ENCODE assay signal across 19 mouse cellular contexts in the genomic region with DNA sequence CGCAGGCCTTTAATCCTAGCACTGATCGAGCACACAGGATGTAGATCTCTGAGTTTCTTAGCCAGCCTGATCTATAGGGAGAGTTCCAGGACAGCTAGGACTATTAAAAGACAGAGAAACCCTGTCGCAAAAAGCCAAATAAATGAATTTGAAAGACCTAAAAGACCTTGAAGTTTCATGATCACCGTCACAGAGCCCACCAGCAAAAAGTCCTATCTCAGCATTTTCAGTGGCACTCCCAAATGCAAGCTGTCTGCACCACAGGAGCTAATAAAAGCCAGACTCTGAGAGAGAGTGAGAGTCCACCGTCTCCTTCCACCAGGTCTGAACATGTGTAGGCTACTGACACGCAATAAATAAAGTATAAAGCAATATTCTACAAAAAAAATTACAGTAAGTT. TPM values are rescaled to one million over a fixed set of nuclear protein-coding genes. Genes with fewer than 3 reads are reported as not detected.
DNase-seq lines count a peak whose midpoint lies in the region; ATAC-seq and TF ChIP-seq lines count a peak whose summit lies in the region.
"Had no signal": no experiment of that assay in that cellular context is flagged by ENCODE, and none has a peak within 500 bp of the region (broad histone marks: within the 10 kb centered on the region; RNA-seq: fewer than 3 reads in every experiment).

No protein-coding gene starts in this region.

- 0 out of 2 replicates have a peak overlapping the region, but pooled peaks have one; percentile 56 for H3K27ac ChIP-seq in heart, embryonic 10.5 days
- H3K27ac ChIP-seq in heart, embryonic 14.5 days (replicated peaks in 1 of 2; ENCODE audit: control insufficient read depth in 1 of 2, insufficient read depth in 1 of 2, low read depth in 2 of 2, low read length in 2 of 2) = peak overlapping the region; percentile 49 to 60; a peak in 2 of 4 replicates
- H3K27ac ChIP-seq in liver, embryonic 12.5 days = peak overlapping the region; percentile 15; the same call in 1 of the 2 replicates
- H3K27ac ChIP-seq in liver, embryonic 11.5 days (ENCODE audit: low read depth, low read length) = no peak overlapping the region
- no peak overlapping the region for H3K27ac ChIP-seq in ES-E14 (ENCODE audit: insufficient read depth, low read depth, low read length, poor library complexity, severe bottlenecking)
- H3K27ac ChIP-seq: embryonic facial prominence, embryonic 15.5 days; forebrain, embryonic 15.5 days; hindbrain, embryonic 13.5 days; intestine, embryonic 15.5 days had no signal

- no peak overlapping the region for H3K4me3 ChIP-seq in heart, embryonic 10.5 days
- H3K4me3 ChIP-seq in heart, embryonic 14.5 days (ENCODE audit: control insufficient read depth in 1 of 2, insufficient read depth in 1 of 2, low read depth in 1 of 2, low read length in 2 of 2) = no peak overlapping the region
- H3K4me3 ChIP-seq in liver, embryonic 12.5 days = no peak overlapping the region
- no peak overlapping the region for H3K4me3 ChIP-seq in liver, embryonic 11.5 days (ENCODE audit: low read depth, low read length)
- H3K4me3 ChIP-seq in ES-E14 (ENCODE audit: insufficient read depth in 1 of 2, low read depth in 1 of 2, low read length in 2 of 2, poor library complexity in 1 of 2, severe bottlenecking in 1 of 2) = no peak overlapping the region
- H3K4me3 ChIP-seq: embryonic facial prominence, embryonic 15.5 days; forebrain, embryonic 15.5 days; hindbrain, embryonic 13.5 days; intestine, embryonic 15.5 days had no signal

- H3K9me3 ChIP-seq in heart, embryonic 10.5 days = no peaks in the 10 kb centered on the region
- no peaks in the 10 kb centered on the region for H3K9me3 ChIP-seq in heart, embryonic 14.5 days (ENCODE audit: control insufficient read depth, low read length)
- no peaks in the 10 kb centered on the region for H3K9me3 ChIP-seq in liver, embryonic 12.5 days (replicated peaks)
- H3K9me3 ChIP-seq in liver, embryonic 11.5 days (ENCODE audit: control insufficient read depth, low read length) = no peaks in the 10 kb centered on the region
- no peaks in the 10 kb centered on the region for H3K9me3 ChIP-seq in ES-E14 (ENCODE audit: control insufficient read depth, insufficient read depth, low read depth, low read length)
- H3K9me3 ChIP-seq: embryonic facial prominence, embryonic 15.5 days; forebrain, embryonic 15.5 days; hindbrain, embryonic 13.5 days; intestine, embryonic 15.5 days had no signal

- intact Hi-C loops in heart, postnatal 14 days (cut with DNase I) = no loop called here
- intact Hi-C loops in heart, postnatal 36 days (cut with DNase I) = no loop called here

- H3K27me3 ChIP-seq in heart, embryonic 10.5 days (ENCODE audit: insufficient read depth, poor library complexity, severe bottlenecking) = no peaks in the 10 kb centered on the region
- no peaks in the 10 kb centered on the region for H3K27me3 ChIP-seq in heart, embryonic 14.5 days (ENCODE audit: control insufficient read depth, insufficient read depth, low read length)
- no peaks in the 10 kb centered on the region for H3K27me3 ChIP-seq in liver, embryonic 12.5 days (replicated peaks)
- no peaks in the 10 kb centered on the region for H3K27me3 ChIP-seq in liver, embryonic 11.5 days (replicated peaks; ENCODE audit: control insufficient read depth, insufficient read depth, low read length)
- H3K27me3 ChIP-seq: embryonic facial prominence, embryonic 15.5 days; forebrain, embryonic 15.5 days; hindbrain, embryonic 13.5 days; intestine, embryonic 15.5 days had no signal

- H3K4me1 ChIP-seq in heart, embryonic 10.5 days = peaks cover 59% of the 10 kb centered on the region
- peaks cover 21 to 35% of the 10 kb centered on the region in 2 experiments for H3K4me1 ChIP-seq in heart, embryonic 14.5 days (ENCODE audit: control insufficient read depth in 2 of 2, insufficient read depth in 2 of 2, low read length in 2 of 2)
- H3K4me1 ChIP-seq in liver, embryonic 12.5 days = peaks cover 84% of the 10 kb centered on the region
- peaks cover 44% of the 10 kb centered on the region for H3K4me1 ChIP-seq in liver, embryonic 11.5 days (replicated peaks; ENCODE audit: control insufficient read depth, insufficient read depth, low read length)
- H3K4me1 ChIP-seq in ES-E14 (ENCODE audit: control insufficient read depth in 2 of 2, insufficient read depth in 2 of 2, low read length in 2 of 2, poor library complexity in 1 of 2) = peaks cover 13 to 36% of the 10 kb centered on the region in 2 experiments

- H3K9ac ChIP-seq in heart, embryonic 14.5 days (ENCODE audit: low read length) = peak overlapping the region; percentile 13; the same call in 1 of the 2 replicates
- no peak overlapping the region for H3K9ac ChIP-seq in liver, embryonic 12.5 days
- no peak overlapping the region for H3K9ac ChIP-seq in liver, embryonic 11.5 days (ENCODE audit: low read depth, low read length)
- no peak overlapping the region for H3K9ac ChIP-seq in ES-E14 (ENCODE audit: insufficient read depth, low read depth, low read length, poor library complexity, severe bottlenecking)
- H3K9ac ChIP-seq: embryonic facial prominence, embryonic 15.5 days; forebrain, embryonic 15.5 days; hindbrain, embryonic 13.5 days; intestine, embryonic 15.5 days had no signal

- in situ Hi-C loops in ES-E14 (cut with MboI; ENCODE audit: low sequenced_read_pairs in 2 of 2, unreplicated experiment in 2 of 2) = no loop called here

- no peak for ATAC-seq in heart, embryonic 14.5 days (ENCODE audit: insufficient number of reproducible peaks, insufficient read depth, low FRiP score, low read depth)
- no peak for ATAC-seq in liver, embryonic 12.5 days
- no peak for ATAC-seq in liver, embryonic 11.5 days (replicated peaks; ENCODE audit: low FRiP score)
- ATAC-seq: forebrain, embryonic 15.5 days; intestine, embryonic 15.5 days had no signal

- WGBS in heart, embryonic 10.5 days = 68% methylated on average over 6 of the region's 6 CpGs
- WGBS in heart, embryonic 14.5 days = 60% methylated on average over 6 of the region's 6 CpGs
- WGBS in liver, embryonic 12.5 days (ENCODE audit: insufficient replicate concordance) = 79% methylated on average over 6 of the region's 6 CpGs
- 83% methylated on average over 6 of the region's 6 CpGs for WGBS in liver, embryonic 11.5 days

- DNase-seq in heart, embryonic 10.5 days (ENCODE audit: low spot score) = no peak
- DNase-seq in heart, postnatal 14 days = no peak
- no peak for DNase-seq in heart, postnatal 36 days
- DNase-seq in liver, embryonic 11.5 days (ENCODE audit: low spot score) = no peak
- DNase-seq in ES-E14 (ENCODE audit: low read depth, low spot score) = no peak
- DNase-seq in layer of hippocampus, postnatal 10 days (ENCODE audit: low spot score in 2 of 2) = no peak
- DNase-seq: adrenal gland, postnatal 10 days; cerebellum, adult 11 months; cerebellum, adult 8-10 months; cerebellum, postnatal 14 days; embryo, embryonic 11 days; gastrocnemius, postnatal 36 days; kidney, adult 18-20 months had no signal

- 0 out of 2 replicates have a peak, but pooled peaks cover 6% of the 10 kb centered on the region for H3K36me3 ChIP-seq in heart, embryonic 10.5 days
- no peaks in the 10 kb centered on the region for H3K36me3 ChIP-seq in heart, embryonic 14.5 days (ENCODE audit: control insufficient read depth, insufficient read depth, low read length)
- H3K36me3 ChIP-seq in liver, embryonic 12.5 days = peaks cover 17% of the 10 kb centered on the region
- no peaks in the 10 kb centered on the region for H3K36me3 ChIP-seq in liver, embryonic 11.5 days (ENCODE audit: control insufficient read depth, insufficient read depth, low read length)
- peaks cover 12% of the 10 kb centered on the region for H3K36me3 ChIP-seq in ES-E14 (ENCODE audit: control insufficient read depth, insufficient read depth, low read length, poor library complexity, severe bottlenecking)
- H3K36me3 ChIP-seq: embryonic facial prominence, embryonic 15.5 days; forebrain, embryonic 15.5 days; intestine, embryonic 15.5 days had no signal

- no peak overlapping the region for H3K4me2 ChIP-seq in heart, embryonic 14.5 days (ENCODE audit: low read length)
- H3K4me2 ChIP-seq in liver, embryonic 12.5 days = no peak overlapping the region
- no peak overlapping the region for H3K4me2 ChIP-seq in liver, embryonic 11.5 days
- H3K4me2 ChIP-seq: embryonic facial prominence, embryonic 15.5 days; forebrain, embryonic 15.5 days; hindbrain, embryonic 13.5 days; intestine, embryonic 15.5 days had no signal

TF ChIP-seq in ES-E14, 5 proteins besides CTCF, POLR2A, EP300 and RAD21:
- TF ChIP-seq MAFK (IDR thresholded peaks at IDR 0.05; ENCODE audit: insufficient read depth, low read depth, low read length) = peak; percentile 66
- no peak for TF ChIP-seq ZC3H11A (IDR thresholded peaks at IDR 0.05; ENCODE audit: borderline replicate concordance, low read depth, low read length)

RNA-seq across cellular contexts. Expression of a gene that starts 6.7 kb away (rescaled TPM):
- polyA plus RNA-seq in heart, embryonic 10.5 days (2016; fragmentation: Nextera tagmentation; extraction: Ambion mirVana) = 80.6 and 114 TPM in 2 replicates
- 10 to 100 TPM; 47.3 to 54.5 TPM for total RNA-seq in heart, postnatal 14 days (2021)
- 39.2 TPM in 2 replicates for polyA plus RNA-seq in heart, embryonic 14.5 days (2014; fragmentation: Nextera tagmentation; extraction: Ambion mirVana)
- 10 to 100 TPM; 52.8 to 54.2 TPM for total RNA-seq in heart, postnatal 36 days (2021)
- 102 and 103 TPM in 2 replicates for polyA plus RNA-seq in liver, embryonic 12.5 days (2016; fragmentation: Nextera tagmentation; extraction: Ambion mirVana)
- 144 and 156 TPM in 2 replicates for polyA plus RNA-seq in liver, embryonic 11.5 days (2014; fragmentation: Nextera tagmentation; extraction: Ambion mirVana)
- 152 and 158 TPM in 2 replicates for total RNA-seq in ES-E14 (2012; rRNA removed)
- 10 to 100 TPM; 69.5 to 69.9 TPM for total RNA-seq in layer of hippocampus, postnatal 10 days (2021)

RNA-seq across cellular contexts. Expression of a gene that starts 29.8 kb away (rescaled TPM):
- polyA plus RNA-seq in heart, embryonic 10.5 days (2016; fragmentation: Nextera tagmentation; extraction: Ambion mirVana) = 79.1 and 88.0 TPM in 2 replicates
- total RNA-seq in heart, postnatal 14 days (2021) = 10 to 100 TPM; 80.6 to 86.5 TPM
- 85.6 and 90.1 TPM in 2 replicates for polyA plus RNA-seq in heart, embryonic 14.5 days (2014; fragmentation: Nextera tagmentation; extraction: Ambion mirVana)
- total RNA-seq in heart, postnatal 36 days (2021) = 10 to 100 TPM; 87.5 to 93.7 TPM
- polyA plus RNA-seq in liver, embryonic 12.5 days (2016; fragmentation: Nextera tagmentation; extraction: Ambion mirVana) = 70.7 and 74.2 TPM in 2 replicates
- 104 and 116 TPM in 2 replicates for polyA plus RNA-seq in liver, embryonic 11.5 days (2014; fragmentation: Nextera tagmentation; extraction: Ambion mirVana)
- 155 and 156 TPM in 2 replicates for total RNA-seq in ES-E14 (2012; rRNA removed)
- total RNA-seq in layer of hippocampus, postnatal 10 days (2021) = 10 to 100 TPM; 38.4 to 45.1 TPM

Comparison
In these comparisons a context has a peak if more than half of its experiments do, and no peak if none do; other contexts are left out.
1. H3K27ac ChIP-seq: peak in heart, embryonic 10.5 days (single experiment), heart, embryonic 14.5 days (2 of 2) and liver, embryonic 12.5 days (single experiment); none in liver, embryonic 11.5 days (single experiment) and ES-E14 (single experiment).